Mouse (Mus musculus) kidney, adult 2 months (tissue): ENCODE data around the gene Sh2d1b2. TPM values are rescaled to one million over a fixed set of nuclear protein-coding genes. Genes with fewer than 3 reads are reported as not detected.
A peak's percentile ranks its signal among the peaks of the same experiment; 100 is the strongest.

ENCODE experiments used
- DNase-seq: peaks from one replicate; pipeline ENCODE4 v3.0.0; 2021
- H3K27ac ChIP-seq: fragments of 200-500 bp; 2 replicates; pipeline ENCODE4 v1.5.1; 2012; ENCODE audit warnings: low read depth, low read length, control low read depth, inconsistent platforms; ENCODE audit not compliant: insufficient read depth
- H3K27me3 ChIP-seq: fragments of 200-500 bp; replicated peaks from 2 replicates; pipeline ENCODE4 v1.6.1; 2012; ENCODE audit warnings: mild to moderate bottlenecking, moderate library complexity, low read length, inconsistent platforms; ENCODE audit not compliant: control insufficient read depth, insufficient read depth
- H3K36me3 ChIP-seq: fragments of 200-500 bp; 2 replicates; pipeline ENCODE4 v1.6.1; 2012; ENCODE audit warnings: mild to moderate bottlenecking, moderate library complexity, low read length, inconsistent platforms; ENCODE audit not compliant: control insufficient read depth, insufficient read depth
- H3K4me1 ChIP-seq: fragments of 200-500 bp; 2 replicates; pipeline ENCODE4 v1.6.1; 2011; ENCODE audit warnings: low read length; ENCODE audit not compliant: control insufficient read depth, insufficient read depth
- H3K4me3 ChIP-seq: fragments of 200-500 bp; 2 replicates; pipeline ENCODE4 v1.5.1; 2011; ENCODE audit warnings: mild to moderate bottlenecking, low read depth, low read length, control low read depth; ENCODE audit not compliant: insufficient read depth
- CTCF ChIP-seq: fragments of 200-500 bp; conservative IDR thresholded peaks from 2 replicates; pipeline ENCODE4 v1.5.1; 2011; ENCODE audit warnings: low read depth, mild to moderate bottlenecking, control low read depth, low read length, moderate library complexity, mixed read lengths; ENCODE audit not compliant: insufficient read depth, insufficient read length
- POLR2A ChIP-seq: fragments of 200-500 bp; IDR thresholded peaks from one replicate; pipeline ENCODE4 v1.6.1; 2011; ENCODE audit warnings: low read depth, low read length, control low read depth
- WGBS: fragments of 180-500 bp; shearing (Covaris S2); methylation state at CpG from one replicate; pipeline ENCODE4 v1.1.7; 2018; 5-methylcytosine and 5-hydroxymethylcytosine counted together
- polyA plus RNA-seq: library from polyadenylated mRNA; depleted of rRNA; stranded (reverse); fragments of >200 nt; gene quantifications from 2 replicates; pipeline ENCODE4 v1.2.3, GENCODE M21; 2012

Gene Sh2d1b2
- polyA plus RNA-seq, 1 experiment = not detected

- no peaks in the 10 kb centered on the region for H3K36me3 ChIP-seq
- DNase-seq = peak; percentile 14
- no peak within 1 kb of the TSS for H3K4me3 ChIP-seq
- H3K27me3 ChIP-seq = no peaks in the 10 kb centered on the region
- WGBS = 77% methylated on average over 3 of the region's 3 CpGs
- TF ChIP-seq CTCF (no peak), POLR2A (no peak)
- H3K4me1 ChIP-seq = no peaks in the 10 kb centered on the region
- H3K27ac ChIP-seq = no peak within 1 kb of the TSS
Observed at GRCm38 (mm10) chr1:170277016-170277415, 44.5 kb downstream of the Sh2d1b2 start, which contains the start of gene Sh2d1b1. TSS of gene Sh2d1b1 (plus strand) at chr1:170277320.

GRCm38 (mm10) chr1:170282415-170283129 is 50.0 kb downstream of the Sh2d1b2 start:
- no peaks in the 10 kb centered on the region for H3K36me3 ChIP-seq
- DNase-seq = peak; percentile 6
- H3K4me1 ChIP-seq = no peaks in the 10 kb centered on the region
- H3K27me3 ChIP-seq = no peaks in the 10 kb centered on the region
- TF ChIP-seq POLR2A = no peak
- TF ChIP-seq CTCF = no peak
- H3K27ac ChIP-seq = no peak overlapping the region
- H3K4me3 ChIP-seq = no peak overlapping the region
- WGBS = 82% methylated on average over 4 of the region's 4 CpGs

- DNase-seq = peak; percentile 79
- WGBS = 18% methylated on average over 9 of the region's 9 CpGs
- peak; percentile 30; the same call in 1 of the 2 replicates for TF ChIP-seq CTCF
- TF ChIP-seq POLR2A = no peak
- H3K4me1 ChIP-seq = peaks cover 5% of the 10 kb centered on the region; the same call in 1 of the 2 replicates
- no peak overlapping the region for H3K4me3 ChIP-seq
- no peaks in the 10 kb centered on the region for H3K36me3 ChIP-seq
- no peaks in the 10 kb centered on the region for H3K27me3 ChIP-seq
- peak overlapping the region; percentile 0; the same call in 1 of the 2 replicates for H3K27ac ChIP-seq
Observed at GRCm38 (mm10) chr1:170292239-170292951, 59.8 kb downstream of the Sh2d1b2 start.

- H3K4me1 ChIP-seq = peaks cover 5% of the 10 kb centered on the region; the same call in 1 of the 2 replicates
- H3K4me3 ChIP-seq = no peak overlapping the region
- WGBS = 83% methylated on average over 5 of the region's 5 CpGs
- no peak overlapping the region for H3K27ac ChIP-seq
- no peak for DNase-seq
- H3K36me3 ChIP-seq = no peaks in the 10 kb centered on the region
- H3K27me3 ChIP-seq = no peaks in the 10 kb centered on the region
- TF ChIP-seq POLR2A (no peak), CTCF (no peak)
Observed at GRCm38 (mm10) chr1:170293257-170293656, 60.7 kb downstream of the Sh2d1b2 start.

- WGBS = 84% methylated on average over 15 of the region's 15 CpGs
- no peak overlapping the region for H3K4me3 ChIP-seq
- no peaks in the 10 kb centered on the region for H3K27me3 ChIP-seq
- no peak overlapping the region for H3K27ac ChIP-seq
- no peak for TF ChIP-seq CTCF
- no peak for TF ChIP-seq POLR2A
- H3K36me3 ChIP-seq = no peaks in the 10 kb centered on the region
- DNase-seq = no peak
- peaks cover 5% of the 10 kb centered on the region; the same call in 1 of the 2 replicates for H3K4me1 ChIP-seq
Observed at GRCm38 (mm10) chr1:170294786-170295570, 62.4 kb downstream of the Sh2d1b2 start.

GRCm38 (mm10) chr1:170299496-170299895 is 66.9 kb downstream of the Sh2d1b2 start:
- Histone ChIP-seq H3K27me3 (no peaks in the 10 kb centered on the region), H3K36me3 (no peaks in the 10 kb centered on the region), H3K4me3 (no peak overlapping the region), H3K4me1 (no peaks in the 10 kb centered on the region), H3K27ac (no peak overlapping the region)
- WGBS = 46% methylated on average over 4 of the region's 4 CpGs
- no peak for TF ChIP-seq CTCF
- no peak for TF ChIP-seq POLR2A
- DNase-seq = no peak

GRCm38 (mm10) chr1:170301686-170302085 is 69.1 kb downstream of the Sh2d1b2 start:
- H3K4me3 ChIP-seq = no peak overlapping the region
- DNase-seq = no peak
- no peaks in the 10 kb centered on the region for H3K4me1 ChIP-seq
- no peaks in the 10 kb centered on the region for H3K36me3 ChIP-seq
- H3K27me3 ChIP-seq = no peaks in the 10 kb centered on the region
- no peak overlapping the region for H3K27ac ChIP-seq
- TF ChIP-seq CTCF (no peak), POLR2A (no peak)
- 89% methylated on average over 9 of the region's 9 CpGs for WGBS
